Mouse (Mus musculus) embryonic facial prominence, embryonic 13.5 days (tissue): ENCODE data around the gene Apc2. TPM values are rescaled to one million over a fixed set of nuclear protein-coding genes. Genes with fewer than 3 reads are reported as not detected.

ENCODE experiments used
- ATAC-seq: fragments of 200-750 bp; cut with Nextera tagmentation; 2 replicates; pipeline ENCODE4 v1.8.0; 2017; ENCODE audit warnings: low read depth; ENCODE audit not compliant: insufficient number of reproducible peaks, insufficient read depth, low FRiP score, low TSS enrichment
- H3K27ac ChIP-seq: fragments of 300-500 bp; sonication (generic); 2 replicates; pipeline ENCODE4 v1.5.1; 2015; ENCODE audit warnings: moderate library complexity, mild to moderate bottlenecking, inconsistent platforms
- H3K27me3 ChIP-seq: fragments of 300-500 bp; sonication (generic); 2 replicates; pipeline ENCODE4 v1.6.1; 2015; ENCODE audit warnings: mild to moderate bottlenecking, inconsistent platforms
- H3K36me3 ChIP-seq: fragments of 300-500 bp; sonication (generic); 2 replicates; pipeline ENCODE4 v1.6.1; 2015; ENCODE audit warnings: mild to moderate bottlenecking, inconsistent platforms
- H3K4me1 ChIP-seq: fragments of 300-500 bp; sonication (generic); 2 replicates; pipeline ENCODE4 v1.6.1; 2015; ENCODE audit warnings: inconsistent platforms
- H3K4me2 ChIP-seq: fragments of 300-500 bp; sonication (generic); 2 replicates; pipeline ENCODE4 v1.6.1; 2015; ENCODE audit warnings: moderate library complexity, mild to moderate bottlenecking, inconsistent platforms
- H3K4me3 ChIP-seq: fragments of 300-500 bp; sonication (generic); 2 replicates; pipeline ENCODE4 v1.5.1; 2015; ENCODE audit warnings: mild to moderate bottlenecking, inconsistent platforms
- H3K9ac ChIP-seq: fragments of 300-500 bp; sonication (generic); 2 replicates; pipeline ENCODE4 v1.6.1; 2015; ENCODE audit warnings: mild to moderate bottlenecking, inconsistent platforms
- H3K9me3 ChIP-seq: fragments of 300-500 bp; sonication (generic); 2 replicates; pipeline ENCODE4 v1.6.1; 2016; ENCODE audit warnings: inconsistent platforms
- WGBS: fragments of 180-500 bp; shearing (Covaris S2); methylation state at CpG from one replicate; pipeline ENCODE4 v1.1.7; 2015; ENCODE audit warnings: mixed read lengths; 5-methylcytosine and 5-hydroxymethylcytosine counted together
- polyA plus RNA-seq: library from polyadenylated mRNA; unstranded; fragments of >200 nt; fragmentation: Nextera tagmentation; extraction: Ambion mirVana; gene quantifications from 2 replicates; pipeline ENCODE4 v1.2.1, GENCODE M21; 2015

Apc2 gene
- polyA plus RNA-seq, 1 experiment from 2014 or later, result 9.3 TPM

- Histone ChIP-seq H3K4me3 (no peak overlapping the region), H3K9me3 (no peaks in the 10 kb centered on the region), H3K9ac (no peak overlapping the region; the same call in 1 of the 2 replicates), H3K36me3 (peaks cover 66% of the 10 kb centered on the region), H3K4me1 (peaks cover 19% of the 10 kb centered on the region), H3K27ac (no peak overlapping the region), H3K4me2 (no peak overlapping the region), H3K27me3 (no peaks in the 10 kb centered on the region)
- WGBS, result 89% methylated on average over 5 of the region's 5 CpGs
- ATAC-seq, result no peak
Observed at GRCm38 (mm10) chr10:80255881-80256535, 39.8 kb upstream of the Apc2 start.

- Histone ChIP-seq H3K9ac (peak overlapping the region; percentile 27; the same call in 1 of the 2 replicates), H3K4me1 (peaks cover 27% of the 10 kb centered on the region), H3K9me3 (no peaks in the 10 kb centered on the region), H3K36me3 (peaks cover 61% of the 10 kb centered on the region), H3K4me2 (no peak overlapping the region), H3K27me3 (no peaks in the 10 kb centered on the region), H3K4me3 (no peak overlapping the region), H3K27ac (no peak overlapping the region)
- no peak for ATAC-seq
- 81% methylated on average over 2 of the region's 2 CpGs for WGBS
Observed at GRCm38 (mm10) chr10:80257936-80258335, 37.8 kb upstream of the Apc2 start.

DNA sequence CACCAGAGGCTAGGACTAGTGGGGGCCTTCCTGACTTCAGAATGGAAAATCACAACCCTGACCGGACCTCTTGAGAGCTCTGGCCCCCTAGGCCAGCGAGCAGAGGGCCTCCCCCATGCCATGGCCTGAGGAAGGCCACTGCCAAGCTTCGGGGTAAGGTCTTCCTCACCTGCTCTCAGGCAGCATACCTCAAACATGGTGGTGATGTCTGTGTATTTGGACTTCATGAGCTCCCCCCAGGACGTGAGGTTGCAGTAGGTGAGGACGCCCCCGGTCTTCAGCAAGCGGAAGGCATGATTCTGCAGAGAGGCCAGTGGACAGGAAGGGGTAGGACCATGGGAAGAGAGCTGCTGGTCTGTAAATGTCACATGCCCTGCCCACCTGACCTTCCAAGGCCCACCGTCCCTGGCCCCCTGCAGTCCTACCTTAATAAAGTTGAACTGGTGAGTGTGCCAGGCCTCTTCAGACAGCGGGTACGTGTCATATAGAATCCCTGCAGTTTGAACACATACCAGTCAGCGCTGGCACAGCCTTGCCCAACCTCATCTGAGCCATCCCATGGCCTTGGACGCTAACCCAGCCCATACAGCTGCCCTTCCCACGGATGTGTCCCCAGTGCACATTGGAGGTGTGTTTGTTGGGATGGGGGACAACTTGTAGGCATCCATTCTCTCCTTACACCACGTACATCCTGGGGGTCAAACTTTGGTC, 36.9 kb upstream of the Apc2 start:
- peaks cover 27% of the 10 kb centered on the region for H3K4me1 ChIP-seq
- no peak overlapping the region for H3K4me3 ChIP-seq

GRCm38 (mm10) chr10:80259463-80259805, 36.3 kb upstream of the Apc2 start:
- H3K4me1 ChIP-seq, result peaks cover 30% of the 10 kb centered on the region
- H3K9me3 ChIP-seq, result no peaks in the 10 kb centered on the region
- peak overlapping the region; percentile 74 for H3K9ac ChIP-seq
- no peak for ATAC-seq
- peak overlapping the region; percentile 49; the same call in 1 of the 2 replicates for H3K4me3 ChIP-seq
- 80% methylated on average over 6 of the region's 6 CpGs for WGBS
- H3K27ac ChIP-seq, result no peak overlapping the region
- H3K27me3 ChIP-seq, result no peaks in the 10 kb centered on the region
- peaks cover 46% of the 10 kb centered on the region for H3K36me3 ChIP-seq
- H3K4me2 ChIP-seq, result peak overlapping the region; percentile 77

More for the DNA sequence above, 36.9 kb upstream of the Apc2 start:
- no peak for ATAC-seq
- H3K4me2 ChIP-seq, result peak overlapping the region; percentile 77; the same call in 1 of the 2 replicates
- H3K36me3 ChIP-seq, result peaks cover 52% of the 10 kb centered on the region
- 88% methylated on average over 14 of the region's 14 CpGs for WGBS
- no peak overlapping the region for H3K27ac ChIP-seq
- no peaks in the 10 kb centered on the region for H3K9me3 ChIP-seq
- H3K27me3 ChIP-seq, result no peaks in the 10 kb centered on the region
- H3K9ac ChIP-seq, result no peak overlapping the region

DNA sequence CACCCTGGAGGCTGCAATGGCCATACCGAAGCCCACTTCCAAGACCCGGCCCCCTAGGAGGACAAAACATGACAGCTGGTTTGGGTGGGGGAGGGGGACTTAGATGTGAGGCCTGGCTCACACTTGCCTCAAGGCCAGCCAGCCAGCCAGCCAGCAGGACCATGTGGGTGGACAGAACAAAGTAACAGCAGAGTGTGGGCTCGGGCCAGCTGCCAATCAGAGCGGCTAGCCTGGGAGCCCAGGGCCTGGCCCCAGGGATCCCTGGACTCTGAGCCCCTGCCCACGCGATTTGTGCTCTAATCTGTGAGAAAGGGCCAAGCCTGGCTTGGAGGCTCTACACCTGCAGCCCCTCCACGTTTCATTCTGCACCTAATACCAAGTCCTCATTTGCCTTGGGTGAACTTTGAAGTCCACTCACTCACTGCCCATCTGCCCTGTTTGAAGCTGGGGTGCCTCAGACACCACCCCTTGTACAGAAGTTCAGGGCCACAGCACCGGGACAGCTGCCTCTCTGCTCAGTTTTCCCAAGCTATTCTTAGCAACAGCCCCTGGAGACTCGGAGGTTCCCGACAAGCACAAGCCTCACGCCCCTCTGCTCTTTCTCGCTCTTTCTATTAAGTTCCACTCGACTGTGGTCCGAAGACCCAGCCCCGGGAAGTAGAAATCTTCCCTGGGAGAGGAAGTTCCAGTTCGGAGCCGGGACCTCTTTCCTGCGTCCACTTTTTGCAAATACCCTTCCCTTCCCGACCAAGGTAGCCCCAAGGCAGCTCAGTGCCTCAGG, 35.7 kb upstream of the Apc2 start:
- 9% methylated on average over 19 of the region's 19 CpGs for WGBS
- H3K36me3 ChIP-seq, result peaks cover 40% of the 10 kb centered on the region
- H3K4me3 ChIP-seq, result peak overlapping the region; percentile 49
- H3K9ac ChIP-seq, result peak overlapping the region; percentile 74
- H3K9me3 ChIP-seq, result no peaks in the 10 kb centered on the region
- no peak for ATAC-seq
- H3K4me1 ChIP-seq, result peaks cover 30% of the 10 kb centered on the region
- peak overlapping the region; percentile 77 for H3K4me2 ChIP-seq
- H3K27me3 ChIP-seq, result no peaks in the 10 kb centered on the region
- peak overlapping the region; percentile 96 for H3K27ac ChIP-seq

- Histone ChIP-seq H3K27ac (peak within 1 kb of the TSS; percentile 96), H3K4me3 (peak within 1 kb of the TSS; percentile 49), H3K9ac (peak within 1 kb of the TSS; percentile 74), H3K4me2 (peak within 1 kb of the TSS; percentile 77), H3K4me1 (peaks cover 34% of the 10 kb centered on the region), H3K9me3 (no peaks in the 10 kb centered on the region), H3K27me3 (no peaks in the 10 kb centered on the region), H3K36me3 (peaks cover 32% of the 10 kb centered on the region)
- under 1% methylated on average over 49 of the region's 49 CpGs for WGBS
- ATAC-seq, result peak; percentile 91
Observed at GRCm38 (mm10) chr10:80260642-80261584, 34.9 kb upstream of the Apc2 start, which contains the start of the genes Gamt and Dazap1. TSS of gene Gamt (minus strand) at chr10:80261012. TSS of gene Dazap1 (plus strand) at chr10:80261486.

DNA sequence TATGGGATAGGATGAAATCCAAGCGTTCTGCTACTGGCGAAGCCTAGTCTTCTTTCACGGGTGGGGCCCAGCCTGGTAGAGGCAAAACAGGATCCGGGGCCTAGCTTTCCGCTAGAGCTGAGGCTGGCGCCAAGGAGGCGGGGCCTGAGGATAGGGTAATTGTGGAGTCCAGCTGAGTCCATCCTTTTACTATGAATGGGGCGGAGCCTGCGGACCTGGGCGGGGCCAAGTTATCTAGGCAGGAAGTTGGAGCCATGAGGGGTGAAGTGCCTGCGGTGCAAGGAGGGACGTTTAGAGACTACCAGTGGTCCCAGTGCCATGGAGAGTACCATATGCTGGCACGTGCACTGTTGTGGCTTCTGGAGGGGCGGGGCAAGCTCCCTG, 34.2 kb upstream of the Apc2 start:
- H3K4me2 ChIP-seq, result peak overlapping the region; percentile 77
- H3K27ac ChIP-seq, result peak overlapping the region; percentile 96
- H3K27me3 ChIP-seq, result no peaks in the 10 kb centered on the region
- 0% methylated on average over 14 of the region's 14 CpGs for WGBS
- H3K36me3 ChIP-seq, result peaks cover 25% of the 10 kb centered on the region
- H3K9ac ChIP-seq, result peak overlapping the region; percentile 69
- H3K4me1 ChIP-seq, result peaks cover 40% of the 10 kb centered on the region
- peak overlapping the region; percentile 49 for H3K4me3 ChIP-seq
- ATAC-seq, result peak; percentile 27
- H3K9me3 ChIP-seq, result no peaks in the 10 kb centered on the region

DNA sequence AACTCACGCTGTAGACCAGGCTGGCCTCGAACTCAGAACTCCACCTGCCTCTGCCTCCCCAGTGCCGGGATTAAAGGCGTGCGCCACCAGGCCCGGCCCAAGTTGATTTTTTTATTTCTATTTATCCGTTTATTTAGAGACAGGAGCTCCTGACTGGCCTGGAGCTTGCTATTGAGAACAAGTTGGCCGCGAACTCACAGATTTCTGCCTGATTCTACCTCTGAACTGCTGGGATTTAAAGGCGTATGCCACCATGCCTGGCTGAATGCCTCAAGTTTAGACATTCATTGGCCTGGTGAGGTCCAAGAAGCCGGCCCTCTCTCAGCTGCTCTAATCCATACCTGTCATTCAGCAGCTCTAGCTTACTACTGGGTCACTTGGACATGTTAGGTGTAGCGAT, 33.6 kb upstream of the Apc2 start:
- WGBS, result 76% methylated on average over 12 of the region's 12 CpGs
- Histone ChIP-seq H3K9me3 (no peaks in the 10 kb centered on the region), H3K27ac (peak overlapping the region; percentile 96), H3K9ac (peak overlapping the region; percentile 69), H3K4me3 (peak overlapping the region; percentile 49), H3K4me2 (peak overlapping the region; percentile 77), H3K27me3 (no peaks in the 10 kb centered on the region), H3K4me1 (peaks cover 46% of the 10 kb centered on the region), H3K36me3 (peaks cover 23% of the 10 kb centered on the region)
- ATAC-seq, result no peak

- WGBS, result 94% methylated on average over 10 of the region's 10 CpGs
- H3K27me3 ChIP-seq, result no peaks in the 10 kb centered on the region
- no peak overlapping the region for H3K9ac ChIP-seq
- H3K27ac ChIP-seq, result no peak overlapping the region
- no peak overlapping the region for H3K4me3 ChIP-seq
- H3K4me2 ChIP-seq, result no peak overlapping the region
- peaks cover 24% of the 10 kb centered on the region for H3K36me3 ChIP-seq
- peaks cover 53% of the 10 kb centered on the region for H3K4me1 ChIP-seq
- no peaks in the 10 kb centered on the region for H3K9me3 ChIP-seq
- no peak for ATAC-seq
Observed at GRCm38 (mm10) chr10:80262776-80263365, 32.9 kb upstream of the Apc2 start.

DNA sequence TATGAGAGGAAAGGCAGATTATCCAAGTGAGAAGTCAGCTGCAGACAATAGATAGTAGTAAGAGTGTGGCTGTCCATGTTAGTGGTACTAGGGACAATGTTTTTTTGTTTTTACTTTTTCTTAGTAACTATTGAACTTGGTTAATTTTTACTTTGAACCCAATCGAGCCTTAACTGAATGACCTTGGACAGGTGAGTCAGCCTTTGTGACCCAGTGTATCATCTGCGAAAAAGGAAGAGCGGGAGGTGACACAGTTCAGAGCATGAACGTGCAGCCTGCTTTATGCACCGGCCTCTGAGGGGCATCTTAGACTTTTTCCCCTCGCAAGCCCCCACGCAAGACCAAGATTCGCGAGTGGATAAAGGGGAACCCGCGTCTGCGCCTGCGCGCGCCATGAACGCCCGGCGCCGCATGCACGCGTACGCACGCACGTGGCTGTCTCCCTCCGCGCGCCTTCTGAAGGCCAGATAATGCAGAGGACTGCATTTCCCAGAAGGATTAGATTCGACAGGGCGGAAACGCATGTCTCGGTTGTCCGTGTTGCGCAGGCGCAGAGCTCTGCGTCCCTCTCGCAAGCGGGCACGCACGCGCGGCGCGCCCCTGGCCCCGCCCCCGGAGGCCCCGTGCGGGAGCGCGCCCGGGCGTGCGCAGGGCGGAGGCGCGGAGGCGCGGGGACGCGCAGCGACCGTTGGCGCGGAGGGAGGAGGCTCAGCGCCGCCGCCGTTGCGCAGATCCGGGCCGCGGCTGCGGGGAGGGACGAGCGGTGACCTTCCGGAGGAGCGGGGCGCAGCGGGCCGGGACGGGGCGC, 31.2 kb upstream of the Apc2 start:
- H3K27me3 ChIP-seq, result no peaks in the 10 kb centered on the region
- peak overlapping the region; percentile 90 for H3K4me3 ChIP-seq
- peak overlapping the region; percentile 64 for H3K27ac ChIP-seq
- ATAC-seq, result 0 out of 2 replicates have a peak, but pooled peaks have one; percentile 40
- no peaks in the 10 kb centered on the region for H3K9me3 ChIP-seq
- peaks cover 24% of the 10 kb centered on the region for H3K36me3 ChIP-seq
- peaks cover 56% of the 10 kb centered on the region for H3K4me1 ChIP-seq
- 2% methylated on average over 78 of the region's 81 CpGs for WGBS
- peak overlapping the region; percentile 85 for H3K4me2 ChIP-seq
- H3K9ac ChIP-seq, result peak overlapping the region; percentile 99
